Mouse (Mus musculus) heart, postnatal 0 days (tissue): ENCODE measurements around the gene Itgb3. TPM values are rescaled to one million over a fixed set of nuclear protein-coding genes. Genes with fewer than 3 reads are reported as not detected.
"Not testable (repeated sequence)": the region's sequence is repeated elsewhere in the genome, so short reads cannot be mapped to it uniquely, and the experiment has no call there.

ENCODE experiments used
- ATAC-seq: fragments of 200-750 bp; cut with Nextera tagmentation; 2 replicates; pipeline ENCODE4 v1.8.0; 2017; ENCODE audit warnings: low read depth, moderate number of reproducible peaks, moderate library complexity; ENCODE audit not compliant: insufficient read depth
- DNase-seq: peaks from one replicate; pipeline ENCODE4 v3.0.0-alpha.2; 2016; ENCODE audit warnings: low spot score
- H3K27ac ChIP-seq: fragments of 300-500 bp; sonication (generic); 2 replicates; pipeline ENCODE4 v1.5.1; 2014; ENCODE audit warnings: low read depth, mild to moderate bottlenecking
- H3K27me3 ChIP-seq: fragments of 300-500 bp; sonication (generic); 2 replicates; pipeline ENCODE4 v1.6.1; 2014; ENCODE audit warnings: low read length, mixed read lengths; ENCODE audit not compliant: control insufficient read depth, insufficient read depth
- H3K36me3 ChIP-seq: fragments of 300-500 bp; sonication (generic); replicated peaks from 2 replicates; pipeline ENCODE4 v1.6.1; 2014; ENCODE audit warnings: low read length, mixed read lengths; ENCODE audit not compliant: control insufficient read depth, insufficient read depth
- H3K4me1 ChIP-seq: fragments of 300-500 bp; sonication (generic); 2 replicates; pipeline ENCODE4 v1.6.1; 2014; ENCODE audit warnings: antibody characterized with exemption; ENCODE audit not compliant: control insufficient read depth, insufficient read depth
- H3K4me2 ChIP-seq: fragments of 300-500 bp; sonication (generic); 2 replicates; pipeline ENCODE4 v1.6.1; 2014; ENCODE audit warnings: low read depth, mild to moderate bottlenecking, low read length, moderate library complexity
- H3K4me3 ChIP-seq: fragments of 300-500 bp; sonication (generic); 2 replicates; pipeline ENCODE4 v1.5.1; 2014; ENCODE audit warnings: low read depth, low read length
- H3K9ac ChIP-seq: fragments of 300-500 bp; sonication (generic); replicated peaks from 2 replicates; pipeline ENCODE4 v1.6.1; 2014; ENCODE audit warnings: low read depth, low read length, mixed read lengths
- H3K9me3 ChIP-seq: fragments of 300-500 bp; sonication (generic); replicated peaks from 2 replicates; pipeline ENCODE4 v1.6.1; 2016; ENCODE audit warnings: low read length; ENCODE audit not compliant: control insufficient read depth
- CTCF ChIP-seq: IDR thresholded peaks from 2 replicates; pipeline ENCODE4 v1.5.1; 2016; ENCODE audit warnings: antibody characterized with exemption, control low read depth, low read depth
- EP300 ChIP-seq: IDR thresholded peaks from 2 replicates; pipeline ENCODE4 v1.6.1; 2016; ENCODE audit warnings: antibody characterized with exemption, low read depth
- WGBS: fragments of 180-500 bp; shearing (Covaris S2); extraction: QIAGEN DNeasy Blood & Tissue Kit; methylation state at CpG from one replicate; pipeline ENCODE4 v1.1.7; 2014; 5-methylcytosine and 5-hydroxymethylcytosine counted together
- polyA plus RNA-seq: library from polyadenylated mRNA; unstranded; fragments of >200 nt; fragmentation: Nextera tagmentation; extraction: Ambion mirVana; gene quantifications from 2 replicates; pipeline ENCODE4 v1.2.1, GENCODE M21; 2015
- total RNA-seq: library from RNA; depleted of rRNA; stranded (reverse); fragments of >200 nt; gene quantifications from 2 replicates; pipeline ENCODE4 v1.2.3, GENCODE M21; 2014; ENCODE audit warnings: low replicate concordance

The Itgb3 gene
- total and polyA plus RNA-seq, 2 experiments from 2014 or later, result 1.6 to 16.4 TPM

DNA sequence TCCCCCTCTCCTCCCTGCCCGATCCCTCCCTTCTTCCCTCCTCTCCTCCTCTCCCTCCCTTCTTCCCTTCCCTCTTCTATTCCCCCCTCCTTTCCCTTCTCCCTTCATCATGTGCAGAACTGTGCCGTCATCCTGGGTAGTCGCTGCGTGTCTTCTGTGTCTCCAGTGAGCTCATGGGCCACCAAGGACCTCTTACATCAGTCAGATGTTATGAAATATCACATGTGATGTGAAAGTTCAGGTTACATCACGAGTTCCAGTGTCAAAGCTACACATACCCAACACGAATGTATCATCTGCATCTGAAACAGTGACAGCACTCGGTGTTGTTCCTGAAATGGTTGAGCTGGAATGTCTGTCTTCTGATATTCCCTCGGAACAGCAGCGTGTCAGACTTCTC is 42.6 kb upstream of the Itgb3 start:
- Histone ChIP-seq H3K9ac (no peak overlapping the region), H3K36me3 (no peaks in the 10 kb centered on the region), H3K27ac (no peak overlapping the region), H3K4me3 (no peak overlapping the region), H3K9me3 (no peaks in the 10 kb centered on the region; the same call in 1 of the 2 replicates), H3K4me1 (peaks cover 27% of the 10 kb centered on the region), H3K4me2 (no peak overlapping the region), H3K27me3 (no peaks in the 10 kb centered on the region)
- TF ChIP-seq CTCF (no peak), EP300 (no peak)
- DNase-seq, result no peak
- ATAC-seq, result no peak
- 75% methylated on average over 9 of the region's 9 CpGs for WGBS

DNA sequence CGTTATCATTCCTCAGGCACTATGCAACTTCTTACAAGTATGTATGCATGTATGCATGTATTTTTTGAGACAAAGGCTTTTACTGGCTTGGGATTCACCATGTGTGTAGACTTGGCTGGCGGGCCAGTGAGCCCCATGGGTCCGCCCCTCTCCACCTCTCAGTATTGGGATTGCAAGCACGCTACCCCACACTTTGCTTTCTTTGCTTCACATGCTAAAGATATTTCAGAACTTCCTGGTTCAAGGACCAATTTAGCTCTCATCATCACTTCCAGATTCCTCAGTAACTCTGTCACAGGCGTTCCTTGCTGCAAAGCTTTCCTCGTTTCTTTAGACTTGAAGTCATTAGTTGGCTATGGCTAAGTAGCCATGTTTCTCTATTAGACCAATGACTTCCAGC is 41.7 kb upstream of the Itgb3 start:
- Histone ChIP-seq H3K4me1 (peaks cover 18% of the 10 kb centered on the region), H3K4me2 (no peak overlapping the region), H3K27me3 (no peaks in the 10 kb centered on the region), H3K36me3 (no peaks in the 10 kb centered on the region), H3K9ac (no peak overlapping the region), H3K4me3 (no peak overlapping the region), H3K27ac (peak overlapping the region; percentile 6; the same call in 1 of the 2 replicates), H3K9me3 (no peaks in the 10 kb centered on the region; the same call in 1 of the 2 replicates)
- ATAC-seq (0 out of 2 replicates have a peak, but pooled peaks have one; percentile 32), DNase-seq (peak; percentile 33)
- 49% methylated on average over 6 of the region's 6 CpGs for WGBS
- TF ChIP-seq EP300, result no peak
- no peak for TF ChIP-seq CTCF

GRCm38 (mm10) chr11:104566796-104567195 is 41.0 kb upstream of the Itgb3 start:
- H3K36me3 ChIP-seq, result no peaks in the 10 kb centered on the region
- H3K27me3 ChIP-seq, result no peaks in the 10 kb centered on the region
- peaks cover 12% of the 10 kb centered on the region for H3K4me1 ChIP-seq
- TF ChIP-seq CTCF (no peak), EP300 (no peak)
- H3K4me2 ChIP-seq, result no peak overlapping the region
- no peak overlapping the region for H3K27ac ChIP-seq
- no peaks in the 10 kb centered on the region; the same call in 1 of the 2 replicates for H3K9me3 ChIP-seq
- WGBS, result 76% methylated on average over 2 of the region's 2 CpGs
- ATAC-seq (no peak), DNase-seq (no peak)
- no peak overlapping the region for H3K4me3 ChIP-seq
- H3K9ac ChIP-seq, result no peak overlapping the region

DNA sequence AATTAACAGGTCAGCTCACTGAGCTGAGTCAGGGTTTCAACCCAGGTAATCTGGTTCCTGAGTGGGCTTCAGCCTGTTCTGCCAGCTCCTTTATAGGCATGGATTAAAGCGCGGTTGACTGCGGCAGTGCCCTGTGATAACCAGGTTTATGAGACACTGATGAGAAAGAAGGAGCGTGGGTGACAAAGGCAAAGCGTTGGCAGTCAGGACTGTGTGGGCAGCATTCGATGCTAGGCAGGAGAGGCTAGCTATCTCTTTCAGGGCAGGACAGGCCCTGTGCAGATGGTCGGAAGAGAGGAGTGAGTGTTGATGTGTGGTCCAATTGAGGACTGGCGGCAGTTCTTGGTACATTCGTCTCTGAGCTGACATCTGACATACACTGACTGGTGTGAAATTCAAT is 40.1 kb upstream of the Itgb3 start:
- Histone ChIP-seq H3K36me3 (no peaks in the 10 kb centered on the region), H3K27ac (no peak overlapping the region), H3K4me2 (no peak overlapping the region), H3K4me1 (peaks cover 18% of the 10 kb centered on the region), H3K9me3 (no peaks in the 10 kb centered on the region; the same call in 1 of the 2 replicates), H3K4me3 (no peak overlapping the region), H3K27me3 (no peaks in the 10 kb centered on the region), H3K9ac (no peak overlapping the region)
- ATAC-seq (no peak), DNase-seq (no peak)
- no peak for TF ChIP-seq CTCF
- TF ChIP-seq EP300, result no peak
- WGBS, result 40% methylated on average over 9 of the region's 9 CpGs

DNA sequence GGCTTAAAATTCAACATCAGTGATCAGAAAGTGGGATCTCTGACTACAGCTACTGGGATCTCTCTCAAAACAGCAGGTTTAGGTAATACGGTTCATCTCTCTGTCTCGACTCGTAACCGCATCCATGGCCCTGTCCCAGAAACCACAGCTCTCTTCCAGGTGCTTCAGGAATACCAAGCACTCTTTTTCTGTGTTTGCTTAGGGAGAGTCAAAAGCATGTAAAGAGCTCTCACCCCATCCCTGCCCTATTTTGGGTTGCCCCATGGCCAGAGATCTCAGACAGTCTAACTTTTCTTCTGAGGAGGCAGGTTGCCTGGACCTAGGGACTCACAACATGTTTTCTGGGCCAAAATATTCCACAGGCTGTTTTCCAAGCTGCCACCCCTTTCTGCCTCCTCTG is 39.5 kb upstream of the Itgb3 start:
- Histone ChIP-seq H3K9ac (no peak overlapping the region), H3K4me1 (peaks cover 18% of the 10 kb centered on the region), H3K36me3 (no peaks in the 10 kb centered on the region), H3K27me3 (no peaks in the 10 kb centered on the region), H3K4me2 (no peak overlapping the region), H3K4me3 (no peak overlapping the region), H3K27ac (no peak overlapping the region), H3K9me3 (no peaks in the 10 kb centered on the region; the same call in 1 of the 2 replicates)
- TF ChIP-seq CTCF, result no peak
- TF ChIP-seq EP300, result no peak
- WGBS, result 93% methylated on average over 4 of the region's 4 CpGs
- ATAC-seq (no peak), DNase-seq (no peak)

DNA sequence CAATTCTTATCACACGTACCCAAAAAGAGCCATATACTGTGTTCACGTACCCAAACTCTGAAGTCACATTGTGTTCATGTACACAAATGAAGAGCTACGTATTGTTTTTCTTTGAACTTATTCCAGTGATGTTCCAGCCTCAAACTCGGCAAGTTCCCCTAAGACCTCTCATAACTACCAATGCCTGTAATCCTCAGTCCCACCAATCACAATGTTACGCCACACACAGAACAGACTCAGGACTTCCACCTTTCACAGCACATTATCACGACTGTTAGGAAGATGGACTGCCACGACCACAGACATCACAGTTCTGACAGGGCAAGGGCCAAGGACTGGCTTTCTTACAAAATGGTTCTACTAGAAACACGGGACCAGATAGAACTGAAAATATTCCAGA is 37.3 kb upstream of the Itgb3 start:
- not testable (repeated sequence) for H3K4me2 ChIP-seq, H3K36me3 ChIP-seq, H3K9me3 ChIP-seq, DNase-seq, ATAC-seq, H3K4me3 ChIP-seq, H3K27me3 ChIP-seq, H3K9ac ChIP-seq, H3K27ac ChIP-seq
- WGBS, result 83% methylated on average over 8 of the region's 8 CpGs
- H3K4me1 ChIP-seq, result peaks cover 18% of the 10 kb centered on the region

DNA sequence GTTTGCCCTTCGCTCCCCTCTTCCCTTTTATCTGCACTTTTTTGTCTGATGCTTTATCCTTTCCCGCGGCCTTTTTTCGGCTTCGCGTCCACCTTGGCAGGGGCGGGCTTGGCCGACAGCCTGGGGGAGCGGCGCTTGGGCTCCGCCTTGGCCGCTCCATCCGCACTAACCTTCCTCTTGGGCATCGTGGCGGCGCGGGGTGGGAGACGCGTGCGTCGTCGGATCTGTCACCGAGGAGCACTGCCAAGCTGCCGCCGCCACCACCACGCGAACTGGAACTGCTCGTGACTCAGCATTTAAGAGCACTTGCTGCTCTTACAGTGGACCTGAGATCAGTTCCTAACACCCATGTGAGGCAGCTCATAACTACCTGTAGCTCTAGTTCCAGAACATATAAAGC is 36.4 kb upstream of the Itgb3 start:
- peak; percentile 28 for DNase-seq
- Histone ChIP-seq H3K4me3 (peak overlapping the region; percentile 41), H3K4me2 (peak overlapping the region; percentile 62), H3K4me1 (peaks cover 14% of the 10 kb centered on the region), H3K9ac (peak overlapping the region; percentile 33; the same call in 1 of the 2 replicates)
- not testable (repeated sequence) for H3K36me3 ChIP-seq, H3K27me3 ChIP-seq, H3K27ac ChIP-seq, H3K9me3 ChIP-seq
- ATAC-seq, result peak; percentile 56; the same call in 1 of the 2 replicates
- 2% methylated on average over 28 of the region's 28 CpGs for WGBS
